Mouse (Mus musculus): ENCODE results near the gene Gipc2.
"Not testable (repeated sequence)": the region's sequence is repeated elsewhere in the genome, so short reads cannot be mapped to it uniquely, and the experiment has no call there.

The Gipc2 gene

GRCm38 (mm10) chr3:152152483-152152804 lies 13.6 kb downstream of the Gipc2 start:
- no peak for DNase-seq

GRCm38 (mm10) chr3:152151725-152152482 lies 14.1 kb downstream of the Gipc2 start:
- DNase-seq = no peak

GRCm38 (mm10) chr3:152149863-152150262 lies 16.2 kb downstream of the Gipc2 start:
- DNase-seq = no peak

- no peak for DNase-seq
Measured at GRCm38 (mm10) chr3:152149449-152149848, 16.6 kb downstream of the Gipc2 start.

- no peak for DNase-seq
Measured at GRCm38 (mm10) chr3:152147085-152147831, 18.8 kb downstream of the Gipc2 start.

- DNase-seq = peak; percentile 41
Measured at GRCm38 (mm10) chr3:152145186-152145585, 20.8 kb downstream of the Gipc2 start.

GRCm38 (mm10) chr3:152142989-152143695 lies 22.9 kb downstream of the Gipc2 start:
- DNase-seq = no peak

- no peak for DNase-seq
Measured at GRCm38 (mm10) chr3:152142146-152142545, 23.9 kb downstream of the Gipc2 start.

- not testable (repeated sequence) for DNase-seq
Measured at GRCm38 (mm10) chr3:152139308-152139707, 26.7 kb downstream of the Gipc2 start.

- DNase-seq = not testable (repeated sequence)
Measured at GRCm38 (mm10) chr3:152136106-152136505, 29.9 kb downstream of the Gipc2 start.

GRCm38 (mm10) chr3:152133621-152134020 lies 32.4 kb downstream of the Gipc2 start:
- no peak for DNase-seq

- DNase-seq = no peak
Measured at GRCm38 (mm10) chr3:152130963-152131362, 35.1 kb downstream of the Gipc2 start.

GRCm38 (mm10) chr3:152129426-152129825 lies 36.6 kb downstream of the Gipc2 start:
- DNase-seq = not testable (repeated sequence)

- DNase-seq = no peak
Measured at GRCm38 (mm10) chr3:152128631-152129030, 37.4 kb downstream of the Gipc2 start.

- DNase-seq = no peak
Measured at GRCm38 (mm10) chr3:152127144-152127543, 38.9 kb downstream of the Gipc2 start.

GRCm38 (mm10) chr3:152122720-152123119 lies 43.3 kb downstream of the Gipc2 start:
- no peak for DNase-seq

GRCm38 (mm10) chr3:152122101-152122500 lies 43.9 kb downstream of the Gipc2 start:
- peak; percentile 40 for DNase-seq

GRCm38 (mm10) chr3:152121169-152122009 lies 44.6 kb downstream of the Gipc2 start:
- DNase-seq = no peak

- no peak for DNase-seq
Measured at GRCm38 (mm10) chr3:152119987-152120386, 46.0 kb downstream of the Gipc2 start.

GRCm38 (mm10) chr3:152117941-152118340 lies 48.1 kb downstream of the Gipc2 start:
- DNase-seq = no peak

- DNase-seq = no peak
Measured at GRCm38 (mm10) chr3:152116140-152116539, 49.9 kb downstream of the Gipc2 start.

GRCm38 (mm10) chr3:152114786-152115185 lies 51.2 kb downstream of the Gipc2 start:
- DNase-seq = no peak

GRCm38 (mm10) chr3:152114222-152114621 lies 51.8 kb downstream of the Gipc2 start:
- no peak for DNase-seq
